Comparison of ENCODE assay signal across 17 mouse cellular contexts in genomic region chr14:99190153-99190790, GRCm38 (mm10).
A peak's percentile ranks its signal among the peaks of the same experiment; 100 is the strongest.
DNase-seq lines count a peak whose midpoint lies in the region; ATAC-seq and TF ChIP-seq lines count a peak whose summit lies in the region.
"Had no signal": no experiment of that assay in that cellular context is flagged by ENCODE, and none has a peak within 500 bp of the region (broad histone marks: within the 10 kb centered on the region; RNA-seq: fewer than 3 reads in every experiment).

No protein-coding gene starts in this region.

- no peaks in the 10 kb centered on the region for H3K27me3 ChIP-seq in heart, adult 2 months (ENCODE audit: control insufficient read depth, insufficient read depth, low read length)
- no peaks in the 10 kb centered on the region for H3K27me3 ChIP-seq in heart, embryonic 11.5 days (ENCODE audit: control insufficient read depth, insufficient read depth, low read length)
- H3K27me3 ChIP-seq: hindbrain, embryonic 15.5 days; liver, embryonic 12.5 days; neural tube, embryonic 15.5 days had no signal

- peak in 1 of 2 experiments; percentile 60 for DNase-seq in heart, adult 2 months
- peak; percentile 23 for DNase-seq in brain, adult 2 months (ENCODE audit: low read depth, low spot score)
- peak; percentile 75 for DNase-seq in gastrocnemius, adult 2 months
- DNase-seq in heart, postnatal 14 days = peak; percentile 9 to 48
- DNase-seq in spleen, adult 18-20 months = no peak
- no peak for DNase-seq in embryo, embryonic 10 days (ENCODE audit: low spot score)
- no peak for DNase-seq in adrenal gland, postnatal 36 days
- DNase-seq: kidney, adult 2 months; kidney, postnatal 4 days; left cerebral cortex, postnatal 4 days; thymus, postnatal 14 days had no signal

- peak overlapping the region; percentile 83 for H3K27ac ChIP-seq in heart, adult 2 months
- H3K27ac ChIP-seq in heart, embryonic 11.5 days (ENCODE audit: low read depth, low read length) = no peak overlapping the region
- peak overlapping the region; percentile 69 for H3K27ac ChIP-seq in gastrocnemius, adult 2 months
- H3K27ac ChIP-seq: hindbrain, embryonic 15.5 days; liver, embryonic 12.5 days; neural tube, embryonic 15.5 days had no signal

- no peak overlapping the region for H3K9ac ChIP-seq in heart, adult 2 months (ENCODE audit: low read depth, low read length)
- H3K9ac ChIP-seq in heart, embryonic 11.5 days (ENCODE audit: low read depth, low read length) = no peak overlapping the region
- H3K9ac ChIP-seq: hindbrain, embryonic 15.5 days; liver, embryonic 12.5 days; neural tube, embryonic 15.5 days had no signal

- TF ChIP-seq CTCF in heart, adult 2 months (IDR thresholded peaks at IDR 0.05) = no peak
- TF ChIP-seq CTCF in gastrocnemius, adult 2 months (IDR thresholded peaks at IDR 0.05) = no peak

- no peak overlapping the region for H3K4me2 ChIP-seq in heart, embryonic 11.5 days
- H3K4me2 ChIP-seq: hindbrain, embryonic 15.5 days; liver, embryonic 12.5 days; neural tube, embryonic 15.5 days had no signal

- WGBS in heart, adult 2 months = 74% methylated on average over 5 of the region's 5 CpGs
- WGBS in heart, embryonic 11.5 days (ENCODE audit: insufficient replicate concordance) = 91% methylated on average over 5 of the region's 5 CpGs

- ATAC-seq in heart, embryonic 11.5 days (replicated peaks; ENCODE audit: insufficient number of reproducible peaks, low FRiP score, low TSS enrichment) = no peak
- ATAC-seq: CD4-positive, CD25-positive, alpha-beta regulatory T cell, adult 4 months; forebrain, embryonic 14.5 days; liver, embryonic 12.5 days had no signal

- TF ChIP-seq POLR2A in heart, adult 2 months (IDR thresholded peaks at IDR 0.05; ENCODE audit: insufficient read depth, low read depth, low read length) = no peak

- no peak overlapping the region for H3K4me3 ChIP-seq in heart, adult 2 months
- H3K4me3 ChIP-seq in heart, embryonic 11.5 days (ENCODE audit: low read depth, low read length) = no peak overlapping the region
- peak overlapping the region; percentile 3; the same call in 1 of the 2 replicates for H3K4me3 ChIP-seq in gastrocnemius, adult 2 months
- H3K4me3 ChIP-seq: hindbrain, embryonic 15.5 days; liver, embryonic 12.5 days; neural tube, embryonic 15.5 days had no signal

- H3K36me3 ChIP-seq in heart, adult 2 months (ENCODE audit: control insufficient read depth, insufficient read depth, low read length) = peaks cover 2% of the 10 kb centered on the region; the same call in 1 of the 2 replicates
- H3K36me3 ChIP-seq in heart, embryonic 11.5 days (ENCODE audit: control insufficient read depth, insufficient read depth, low read length) = no peaks in the 10 kb centered on the region

- H3K79me2 ChIP-seq in heart, adult 2 months (replicated peaks; ENCODE audit: control insufficient read depth, insufficient read depth, low read length) = no peaks in the 10 kb centered on the region; the same call in 1 of the 2 replicates

- H3K4me1 ChIP-seq in heart, adult 2 months (ENCODE audit: control insufficient read depth, insufficient read depth, low read length) = no peaks in the 10 kb centered on the region; the same call in 1 of the 2 replicates
- H3K4me1 ChIP-seq in heart, embryonic 11.5 days (ENCODE audit: control insufficient read depth, insufficient read depth, low read length) = no peaks in the 10 kb centered on the region; the same call in 1 of the 2 replicates
- H3K4me1 ChIP-seq: hindbrain, embryonic 15.5 days; liver, embryonic 12.5 days; neural tube, embryonic 15.5 days had no signal

- intact Hi-C loops in heart, adult 2 months (cut with DNase I) = no loop called here
- intact Hi-C loops in gastrocnemius, adult 2 months (cut with DNase I) = loop anchor here (10.0 kb wide), 1 partner anchor 105 kb away; the partner anchor contains the start of gene Klf5
- intact Hi-C loops in heart, postnatal 14 days (cut with DNase I) = no loop called here

- H3K9me3 ChIP-seq in heart, embryonic 11.5 days (replicated peaks; ENCODE audit: control insufficient read depth, low read length) = no peaks in the 10 kb centered on the region
- H3K9me3 ChIP-seq: hindbrain, embryonic 15.5 days; liver, embryonic 12.5 days; neural tube, embryonic 15.5 days had no signal

- no peak for TF ChIP-seq EP300 in heart, adult 2 months (IDR thresholded peaks at IDR 0.05; ENCODE audit: insufficient read depth, low read depth, low read length)

Comparison
In these comparisons a context has a peak if more than half of its experiments do, and no peak if none do; other contexts are left out.
1. DNase-seq: peak in brain, adult 2 months (single experiment), gastrocnemius, adult 2 months (single experiment) and heart, postnatal 14 days (2 of 2); none in spleen, adult 18-20 months (0 of 2), embryo, embryonic 10 days (single experiment) and adrenal gland, postnatal 36 days (0 of 2).